Mouse (Mus musculus) heart, postnatal 4 days (tissue): Measurements from ENCODE around the gene Ifit1bl2. TPM values are rescaled to one million over a fixed set of nuclear protein-coding genes. Genes with fewer than 3 reads are reported as not detected.

Experiments used
- total RNA-seq, 2 experiments: library from RNA; stranded (reverse); gene quantifications; 2 replicates each; pipeline ENCODE4 v1.2.3; 2021

Gene Ifit1bl2
- total RNA-seq, 2 experiments from 2014 or later = 0.43 to 0.81 TPM

Other genes with a start within 250 kb of the Ifit1bl2 start
- under 1 TPM; 0.32 to 0.45 TPM for gene Ch25h, start 165.6 kb downstream of the Ifit1bl2 start, total RNA-seq
- 10 to 100 TPM; 20.7 to 21.2 TPM for gene Lipa, start 113.3 kb downstream of the Ifit1bl2 start, total RNA-seq
- gene Ifit2, start 90.0 kb downstream of the Ifit1bl2 start, total RNA-seq = 1 to 10 TPM; 8.0 to 8.2 TPM
- under 1 TPM; 0.50 to 0.54 TPM for gene Ifit3, start 57.2 kb downstream of the Ifit1bl2 start, total RNA-seq
- 1 to 10 TPM; 1.8 to 2.2 TPM for gene Ifit1bl1, start 38.8 kb downstream of the Ifit1bl2 start, total RNA-seq
- under 1 TPM in 1 of 2 experiments, not detected in 1; 0.45 TPM for gene Ifit3b, start 32.8 kb downstream of the Ifit1bl2 start, total RNA-seq
- under 1 TPM; 0.17 to 0.25 TPM for gene Ifit1, start 128 bp upstream of the Ifit1bl2 start, total RNA-seq
- 10 to 100 TPM; 13.3 to 13.4 TPM for gene Slc16a12, start 106.5 kb upstream of the Ifit1bl2 start, total RNA-seq
- gene Pank1, start 238.7 kb upstream of the Ifit1bl2 start, total RNA-seq = 10 to 100 TPM; 27.3 to 29.0 TPM